Mouse (Mus musculus) layer of hippocampus, adult 8-10 months (tissue): ENCODE measurements around the gene Arhgef10l. TPM values are rescaled to one million over a fixed set of nuclear protein-coding genes. Genes with fewer than 3 reads are reported as not detected.

Experiments used
- DNase-seq, 2 experiments: peaks; one replicate each; pipeline ENCODE4 v3.0.0; 2022; ENCODE audit warnings: low spot score in 2 of 2
- total RNA-seq, 4 experiments: library from RNA; stranded (reverse); gene quantifications; 2 replicates each; pipeline ENCODE4 v1.2.4; 2022

The Arhgef10l gene
- total RNA-seq, 4 experiments from 2014 or later, result 44.6 to 55.8 (median 46.7) TPM

DNA sequence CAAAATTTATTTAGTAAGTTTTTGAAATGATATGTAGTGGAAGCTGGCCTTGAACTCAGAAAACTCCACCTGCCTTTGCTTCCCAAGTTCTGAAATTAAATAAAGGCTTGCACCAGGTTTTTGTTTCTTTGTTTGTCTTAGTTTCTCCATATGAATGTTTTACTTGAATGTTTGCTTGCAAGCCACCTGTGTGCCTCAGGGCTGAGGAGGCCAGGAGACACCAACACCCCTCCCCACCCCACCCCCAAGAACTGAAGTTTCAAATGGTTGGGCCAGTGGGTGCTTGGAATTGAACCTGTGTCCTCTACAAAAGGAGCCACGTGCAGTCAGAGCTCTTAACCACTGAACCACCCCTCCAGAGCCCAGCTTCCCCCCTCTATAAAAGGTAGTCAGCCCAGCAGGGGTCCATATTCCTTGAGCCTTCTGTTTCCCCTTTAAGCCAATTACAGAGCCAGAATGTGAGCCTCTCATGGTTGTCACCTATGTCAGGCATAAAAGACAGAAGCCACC, 28.8 kb upstream of the Arhgef10l start:
- DNase-seq, result no peak

DNA sequence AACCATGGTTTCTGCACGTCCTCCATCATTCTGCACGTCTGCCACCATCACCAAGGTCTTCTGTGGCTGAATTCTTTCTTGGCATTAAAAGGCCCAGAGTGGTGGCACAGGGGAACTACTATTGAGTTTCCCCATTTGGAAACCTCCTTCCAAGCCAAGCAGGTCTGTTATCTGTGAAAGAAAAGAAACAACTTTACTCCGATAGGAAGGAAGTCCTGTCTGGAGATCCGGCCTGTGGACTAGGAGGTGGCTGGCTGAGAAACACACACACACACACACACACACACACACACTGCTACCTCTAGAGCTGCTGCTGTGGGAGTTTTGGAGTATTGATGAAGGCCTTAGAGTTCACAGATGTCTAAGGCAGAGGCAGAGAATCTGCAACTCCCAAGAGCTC, 27.7 kb upstream of the Arhgef10l start:
- no peak for DNase-seq

DNA sequence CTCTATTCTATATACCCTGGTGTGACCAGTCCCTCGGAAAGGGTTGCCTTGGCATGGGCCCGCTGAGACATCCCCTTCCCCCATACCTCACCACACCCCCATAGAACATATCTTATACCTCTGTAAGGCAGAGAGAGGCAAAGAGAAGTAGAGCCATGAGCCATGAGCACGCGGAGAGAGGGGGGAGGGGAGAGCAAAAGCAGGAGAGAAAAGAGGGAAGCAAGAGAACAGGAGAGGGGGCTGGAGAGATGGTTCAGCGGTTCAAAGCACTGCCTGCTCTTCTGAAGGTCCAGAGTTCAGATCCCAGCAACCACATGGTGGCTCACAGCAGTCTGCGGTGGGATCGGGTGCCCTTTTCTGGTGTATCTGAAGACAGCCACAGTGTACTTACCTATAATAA, 25.7 kb upstream of the Arhgef10l start:
- DNase-seq, result no peak

DNA sequence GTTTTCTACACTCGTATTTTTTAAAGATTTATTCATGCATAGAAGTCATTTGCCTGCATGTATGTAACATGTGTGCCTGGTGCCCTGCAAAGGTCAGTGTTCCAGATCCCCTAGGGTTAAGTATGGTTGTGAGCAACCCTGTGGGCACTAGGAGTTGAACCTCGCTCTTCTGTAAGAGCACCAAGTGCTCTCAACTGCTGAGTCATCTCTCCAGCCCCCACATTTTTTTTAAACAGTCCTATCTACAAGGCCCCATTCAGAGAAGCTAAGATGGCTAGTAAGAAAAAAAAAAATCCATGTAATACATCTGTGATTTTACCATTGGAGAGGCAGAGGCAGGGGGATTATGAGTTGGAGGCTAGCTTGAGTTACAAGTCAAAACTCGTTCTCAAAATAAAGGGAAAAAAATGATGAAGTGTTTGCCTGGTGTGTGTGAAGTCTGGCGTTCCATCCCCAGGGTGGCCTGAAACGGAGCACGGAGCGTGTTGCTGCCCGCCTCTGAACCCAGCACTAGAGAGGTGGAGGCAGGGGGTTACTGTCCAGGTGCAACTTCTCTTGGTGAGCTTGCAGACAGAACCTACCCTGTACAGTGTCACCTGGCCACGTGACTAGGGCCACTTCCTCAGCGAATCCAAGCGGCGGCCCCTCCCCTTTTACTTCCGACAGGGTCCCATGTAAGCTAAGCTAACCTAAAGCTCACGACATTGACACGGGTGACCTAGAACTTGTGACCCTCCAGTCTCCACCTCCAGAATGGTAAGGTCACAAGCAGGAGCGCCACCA, 24.3 kb upstream of the Arhgef10l start:
- no peak for DNase-seq

DNA sequence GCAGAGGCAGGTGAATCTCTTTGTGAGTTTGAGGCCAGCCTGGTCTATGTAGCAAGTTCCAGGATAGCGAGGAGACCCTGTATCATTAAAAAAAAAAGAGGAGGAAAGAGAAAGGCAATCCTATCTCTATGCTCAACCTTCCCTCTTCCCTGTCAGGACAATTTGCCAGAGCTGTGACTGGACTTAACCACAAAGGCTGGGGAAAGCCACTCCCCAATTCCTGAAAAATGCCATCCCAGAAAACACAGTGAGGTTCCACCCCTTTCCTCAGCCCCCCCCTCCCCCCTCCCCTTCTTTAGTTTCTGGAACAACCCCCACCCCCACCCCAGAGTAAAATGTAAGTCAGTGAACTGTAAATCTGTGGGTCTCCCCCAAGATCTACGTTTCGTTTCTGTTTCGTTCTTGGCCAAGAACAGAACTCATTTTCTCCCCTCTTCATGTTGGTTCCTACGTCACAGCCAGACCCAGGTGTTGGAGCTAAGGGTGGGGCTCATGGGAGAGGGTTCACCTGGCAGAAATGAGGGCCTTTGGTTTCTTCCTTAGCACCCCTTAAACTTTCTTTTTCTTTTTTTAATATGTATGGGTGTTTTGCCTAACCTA, 23.1 kb upstream of the Arhgef10l start:
- DNase-seq, result no peak

DNA sequence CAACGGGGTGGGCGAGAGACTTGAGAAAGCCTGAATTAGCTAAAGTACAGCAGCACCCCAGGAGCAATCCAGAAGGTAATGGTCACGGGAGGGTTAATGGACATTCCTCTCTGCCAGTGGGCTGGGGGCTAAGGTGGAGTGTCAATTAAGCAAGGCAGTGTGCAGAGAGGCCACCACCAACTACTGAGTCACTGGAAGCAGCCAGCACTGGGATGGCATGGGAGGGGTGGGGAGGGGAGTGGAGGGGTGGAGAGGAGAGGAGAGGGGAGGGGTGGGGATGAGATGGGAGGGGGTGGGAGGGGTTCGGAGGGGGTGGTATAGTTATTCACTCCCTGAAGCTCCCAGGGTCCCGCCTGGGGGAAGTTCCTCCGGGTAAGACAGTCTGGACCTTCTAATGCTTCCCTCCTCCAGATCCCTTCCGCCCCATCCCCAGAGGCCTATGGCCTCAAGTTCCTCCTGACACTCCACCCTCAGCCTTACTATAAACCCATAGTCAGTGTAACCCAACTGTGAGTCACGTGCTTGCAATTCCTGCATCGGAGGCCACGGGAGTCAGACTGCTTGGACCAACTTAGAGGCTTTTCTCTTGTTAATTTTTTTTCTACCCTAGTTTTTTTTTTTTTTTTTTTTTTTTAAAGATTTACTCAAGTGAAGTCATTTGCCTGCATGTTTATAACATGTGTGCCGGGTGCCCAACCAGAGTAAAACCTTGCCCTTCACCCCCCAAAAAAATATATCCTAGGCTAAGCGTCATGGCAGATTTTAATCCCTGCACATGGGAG, 22.4 kb upstream of the Arhgef10l start:
- DNase-seq, result no peak

DNA sequence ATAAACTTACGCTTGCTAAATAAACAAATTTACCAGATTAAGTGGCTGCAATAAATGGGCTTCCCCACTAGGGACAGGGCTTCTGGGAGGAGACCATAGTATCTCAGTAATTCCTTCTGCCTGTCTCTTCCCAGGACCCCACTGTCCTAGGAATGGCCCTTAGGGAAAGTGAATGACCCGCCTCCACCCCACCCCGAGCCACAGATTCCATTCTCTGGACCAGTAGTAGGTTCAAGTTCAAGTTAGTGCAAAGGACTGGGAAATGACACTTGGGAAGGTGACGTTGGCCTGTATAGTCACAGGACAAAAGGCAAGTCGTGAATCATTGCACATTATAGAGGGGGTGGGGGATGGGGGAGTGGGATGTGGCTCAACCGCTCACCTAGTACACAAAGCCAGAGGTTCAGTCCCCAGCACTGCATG, 19.1 kb upstream of the Arhgef10l start:
- no peak for DNase-seq

DNA sequence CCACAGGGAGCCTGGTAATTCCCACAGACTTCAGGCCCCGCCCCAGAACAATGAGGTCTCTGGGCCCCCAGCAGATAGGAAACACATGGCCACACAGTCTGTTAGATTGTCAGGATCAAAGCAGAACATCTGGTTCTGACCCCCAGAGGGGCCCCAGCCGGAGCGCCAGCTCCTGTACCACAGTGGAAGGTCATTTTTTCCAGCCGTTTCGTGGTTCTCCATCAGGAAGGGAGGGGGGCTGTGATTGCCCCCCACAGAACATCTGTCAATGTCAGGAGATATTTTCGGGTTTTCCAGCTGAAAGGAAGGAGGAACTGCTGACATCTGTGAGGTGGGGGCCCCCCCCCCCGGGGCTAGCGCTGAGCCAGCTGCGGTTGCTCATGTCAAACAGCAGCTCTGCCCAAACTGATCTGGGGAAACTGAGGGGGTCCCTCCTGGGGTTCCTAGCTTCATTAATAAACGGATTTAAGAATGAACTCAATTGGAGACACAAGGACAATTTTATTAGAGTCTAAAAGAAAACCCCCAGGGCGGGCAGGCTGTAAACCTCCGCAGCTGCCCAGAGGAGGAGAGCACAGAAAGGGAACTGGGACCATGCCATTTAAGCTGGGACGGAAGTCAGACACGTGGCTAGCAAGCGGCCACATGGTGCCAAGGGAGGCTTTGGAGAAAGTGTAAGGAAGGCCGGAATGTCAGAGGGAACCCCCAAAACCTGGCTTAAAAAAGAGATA, 18.5 kb upstream of the Arhgef10l start:
- no peak for DNase-seq

DNA sequence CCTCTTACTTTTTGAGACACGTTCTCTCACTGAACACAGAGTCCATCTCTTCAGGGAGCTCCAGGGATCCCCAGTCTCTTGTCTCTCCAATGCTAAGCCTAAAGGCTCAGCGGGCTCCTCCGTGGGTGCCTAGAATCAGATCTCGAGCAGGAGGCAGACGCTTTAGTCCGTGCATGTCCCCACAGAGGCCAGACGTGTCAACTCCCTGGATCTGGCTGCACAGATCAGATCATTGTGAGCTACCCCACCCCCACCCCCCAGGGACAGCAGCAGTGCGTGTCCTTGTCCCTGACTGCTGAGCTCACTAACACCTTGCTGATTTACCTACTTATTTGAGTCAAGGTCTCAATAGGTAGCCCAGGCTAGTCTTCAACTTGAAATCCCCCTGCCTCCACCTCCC, 17.8 kb upstream of the Arhgef10l start:
- no peak for DNase-seq

DNA sequence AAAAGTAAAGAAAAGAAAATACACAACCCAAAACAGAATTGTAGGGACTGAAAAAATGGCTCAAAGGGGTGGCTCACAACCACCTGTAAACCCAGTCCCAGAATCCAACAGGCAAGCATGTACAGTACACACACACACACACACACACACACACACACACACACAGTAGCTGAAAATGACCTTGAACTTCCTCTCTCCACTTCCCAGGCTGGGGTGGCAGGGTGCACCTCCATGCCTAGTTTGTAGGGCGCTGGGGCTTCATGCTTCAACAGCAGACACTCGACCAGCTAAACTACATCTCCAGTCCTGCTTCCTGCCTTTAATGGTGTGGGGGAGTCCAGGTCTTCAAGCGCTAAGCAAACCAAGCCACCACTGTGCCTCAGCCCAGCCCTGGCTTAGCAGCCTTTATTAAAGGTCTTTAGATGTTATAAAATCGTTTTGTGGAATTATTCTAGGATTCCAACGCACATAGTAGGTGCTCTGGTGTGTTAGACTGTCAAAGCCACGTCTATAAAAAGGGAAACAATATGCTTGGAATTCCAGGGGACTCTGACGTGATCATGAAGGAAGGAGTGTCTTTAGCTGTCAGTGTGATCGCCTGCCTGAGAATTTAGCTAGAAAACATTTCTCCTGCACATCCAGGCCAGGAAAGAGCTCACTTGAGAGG, 15.1 kb upstream of the Arhgef10l start:
- DNase-seq, result no peak

DNA sequence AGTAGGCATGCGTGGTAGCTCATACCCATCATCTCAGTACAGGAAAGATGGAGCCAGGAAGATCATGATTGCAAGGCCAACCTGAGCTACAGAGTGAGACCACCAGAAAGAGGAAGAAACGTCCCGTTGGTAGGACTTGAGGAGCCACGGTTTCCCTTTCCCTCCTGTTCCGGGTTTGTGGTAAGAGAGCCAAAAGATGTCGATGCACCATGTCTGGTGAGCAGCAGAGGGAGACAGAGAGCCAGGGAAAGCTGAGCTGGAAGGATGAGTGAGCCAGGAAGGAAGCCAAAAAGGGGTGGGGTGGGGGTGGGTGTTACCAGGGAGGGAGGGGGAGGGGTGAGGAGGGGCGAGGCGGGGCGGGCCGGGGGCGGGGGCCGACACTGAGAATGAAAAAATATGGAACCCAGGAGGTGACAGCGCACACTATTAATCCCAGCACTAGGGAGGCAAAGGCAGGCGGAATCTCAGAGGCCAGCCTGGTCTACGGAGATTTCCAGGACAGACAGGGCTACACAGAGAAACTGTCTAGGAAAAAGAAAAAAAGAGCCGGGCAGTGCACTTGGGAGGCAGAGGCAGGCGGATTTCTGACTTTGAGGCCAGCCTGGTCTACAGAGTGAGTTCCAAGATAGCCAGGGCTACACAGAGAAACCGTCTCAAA, 14.0 kb upstream of the Arhgef10l start:
- peak; percentile 56 to 76 for DNase-seq

DNA sequence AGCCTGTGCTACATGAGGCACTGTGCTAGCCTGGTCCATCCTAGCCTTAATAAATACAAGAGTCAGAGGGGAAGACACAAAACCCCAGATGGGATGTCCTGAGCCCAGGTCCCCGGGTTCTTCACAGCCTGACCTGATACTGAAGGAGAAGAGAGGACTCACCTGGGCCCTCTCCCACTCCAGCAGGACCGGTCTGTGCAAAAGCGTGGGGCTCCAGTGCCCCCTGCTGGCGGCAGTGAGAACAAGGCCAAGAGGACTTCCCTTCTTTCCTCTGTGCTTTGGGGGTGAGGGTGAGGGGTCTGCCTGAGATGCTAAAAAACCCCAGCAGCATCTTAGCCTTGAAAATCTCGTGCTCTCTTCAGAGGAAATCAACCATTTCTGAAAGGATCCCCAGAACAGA, 13.2 kb upstream of the Arhgef10l start:
- no peak for DNase-seq

DNA sequence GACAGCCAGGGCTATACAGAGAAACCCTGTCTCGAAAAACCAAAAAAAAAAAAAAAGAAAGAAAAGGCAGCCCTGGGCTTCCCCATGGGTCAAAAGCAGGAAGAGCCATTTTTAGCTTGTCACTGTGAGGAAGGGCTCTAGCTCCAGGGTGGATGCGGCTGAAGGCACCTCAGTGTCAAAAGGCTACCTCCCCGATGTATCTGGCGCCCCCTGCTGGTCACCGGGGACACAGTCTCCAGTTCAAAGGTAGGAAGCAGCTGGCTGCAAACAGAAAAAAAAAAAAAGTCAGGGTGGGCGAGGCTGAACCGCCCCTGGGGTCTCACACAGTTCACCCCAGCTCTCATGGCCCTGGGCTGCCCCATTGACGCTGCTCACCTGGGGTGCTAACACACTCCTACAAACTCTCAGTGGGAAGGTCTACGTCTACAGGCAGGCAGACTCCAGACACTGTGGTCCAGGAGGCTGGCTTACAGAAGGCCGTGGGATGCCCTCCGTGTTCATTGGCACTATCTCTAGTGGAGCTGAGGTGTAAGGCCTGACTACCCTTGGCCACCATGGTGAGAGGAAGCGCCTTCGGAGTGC, 8.6 kb upstream of the Arhgef10l start:
- peak; percentile 44 to 65 for DNase-seq

DNA sequence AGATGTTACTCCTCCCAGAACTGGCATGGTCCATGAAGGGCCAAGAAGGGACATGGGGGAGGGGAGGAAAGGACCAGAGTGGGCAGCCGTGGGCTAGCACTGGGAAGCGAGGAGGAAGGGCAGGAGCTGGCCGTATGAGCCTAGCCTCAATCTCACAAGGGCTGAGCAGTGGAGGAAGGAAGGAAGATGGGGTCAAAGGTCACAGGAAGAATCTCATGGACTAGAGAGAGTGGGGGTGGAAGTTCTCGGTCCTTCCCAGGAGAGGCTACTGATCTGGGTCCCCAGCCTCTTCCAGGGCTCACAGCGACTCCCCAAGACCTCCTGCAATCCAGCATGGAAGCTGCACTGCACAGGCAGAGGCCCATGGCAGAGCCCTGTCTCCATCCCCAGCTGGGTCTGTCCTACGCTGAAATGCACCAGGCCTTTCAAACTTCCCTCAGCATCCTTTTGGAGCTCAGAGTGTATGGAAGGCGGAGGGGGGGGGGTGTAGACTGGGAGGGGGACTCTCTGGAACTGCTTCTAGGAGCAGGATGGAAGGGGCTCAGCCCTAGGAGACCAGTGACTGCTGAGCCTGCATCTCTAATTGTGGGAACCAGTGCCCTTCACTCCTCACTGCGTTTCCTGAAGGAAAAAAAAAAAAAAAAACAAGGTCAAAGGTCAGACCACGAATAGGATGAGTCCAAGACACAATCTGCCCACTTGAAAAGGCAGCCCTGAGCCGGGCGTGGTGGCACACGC, 7.9 kb upstream of the Arhgef10l start:
- DNase-seq, result no peak

DNA sequence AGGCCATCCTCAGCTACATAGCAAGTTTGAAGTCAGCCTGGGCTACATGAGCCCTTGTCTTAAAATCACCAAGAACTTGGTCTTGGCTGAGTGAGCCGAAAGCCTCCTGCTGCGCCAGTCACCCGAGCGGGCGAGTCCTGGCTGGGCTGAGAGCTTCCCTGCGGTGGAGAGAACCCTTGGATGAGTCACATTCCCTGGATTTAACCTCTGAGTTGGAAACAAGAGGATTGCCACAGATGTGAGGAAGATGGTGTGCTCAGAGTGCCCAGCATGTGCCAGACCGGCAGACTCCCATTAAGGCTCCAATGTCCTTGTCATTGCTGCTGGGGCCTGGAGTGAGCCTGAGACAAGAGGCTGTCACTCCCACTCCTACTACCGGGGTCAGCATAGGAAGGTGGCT, 2.0 kb upstream of the Arhgef10l start:
- DNase-seq, result no peak

DNA sequence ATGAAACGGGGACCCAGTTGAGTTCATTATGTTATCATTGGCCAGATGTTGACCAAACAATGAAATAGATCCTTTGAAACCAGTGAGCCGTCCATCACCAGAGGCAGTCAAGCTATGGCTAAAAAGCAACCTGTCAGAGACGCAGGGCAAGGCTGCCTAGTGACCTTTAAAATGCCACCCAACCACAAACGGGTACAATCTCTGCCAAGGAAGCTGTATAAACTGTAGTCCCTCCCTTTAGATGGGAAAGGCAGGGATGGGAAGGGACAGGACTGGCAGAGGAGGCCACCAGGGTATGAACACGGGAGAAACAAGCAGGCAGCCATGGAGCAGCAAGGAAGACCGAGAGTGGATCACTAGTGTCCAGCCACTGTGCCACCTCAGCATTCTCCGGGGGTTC, 759 bp downstream of the Arhgef10l start:
- DNase-seq, result no peak

DNA sequence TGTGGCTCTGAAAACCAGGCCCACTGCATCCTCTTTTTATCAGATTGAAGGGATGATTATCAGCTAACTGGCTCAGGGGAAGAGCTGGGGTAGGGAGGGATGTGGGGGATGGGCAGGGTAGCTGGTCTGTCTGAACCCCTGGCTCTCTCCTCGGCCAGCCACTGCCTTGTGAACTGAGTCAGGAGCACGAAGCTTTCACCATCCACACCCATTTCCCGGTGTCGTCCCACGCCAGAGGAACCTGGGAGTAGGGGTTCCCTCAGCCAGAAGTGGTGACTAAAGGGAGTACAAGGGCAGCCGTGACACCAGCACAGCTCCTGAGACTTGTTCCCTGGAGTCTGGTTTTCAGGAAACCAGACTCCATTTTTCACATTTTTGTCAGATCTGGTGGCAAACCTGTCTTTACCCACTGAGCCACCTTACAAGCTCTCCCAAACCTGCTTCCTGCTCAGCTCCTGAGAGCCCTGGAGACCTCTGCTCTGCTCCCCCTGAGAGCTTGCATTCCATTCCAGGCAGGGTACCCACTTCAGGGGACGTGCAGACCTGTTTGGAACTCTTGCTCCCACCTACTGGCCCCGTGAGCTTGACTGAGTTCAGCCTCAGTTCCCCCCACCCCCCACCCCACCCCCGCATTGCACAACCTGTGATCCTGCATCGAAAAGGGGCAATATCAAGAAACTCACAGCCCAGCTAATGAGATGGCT, 2.8 kb downstream of the Arhgef10l start:
- no peak for DNase-seq

DNA sequence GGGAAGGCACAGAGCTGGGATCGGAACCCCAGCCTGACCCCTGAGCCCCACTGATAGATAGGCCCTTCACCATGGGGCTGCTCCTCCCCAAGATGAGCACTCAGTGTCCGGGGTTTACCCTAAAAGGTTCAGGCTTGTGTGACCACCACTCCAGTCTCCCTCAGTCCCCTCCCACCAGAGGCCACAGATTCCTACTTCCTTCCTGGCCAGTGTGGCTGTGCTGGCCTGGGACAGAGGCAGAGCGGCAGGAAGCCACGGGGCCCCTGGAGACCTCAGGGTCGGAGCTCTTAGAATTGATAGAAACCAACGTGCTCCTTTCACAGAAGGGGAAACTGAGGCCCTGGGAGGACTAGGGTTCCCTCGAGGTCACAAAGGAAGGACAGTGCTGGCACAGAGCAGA, 3.4 kb downstream of the Arhgef10l start:
- DNase-seq, result no peak
